Mouse (Mus musculus) liver, adult 2 months (tissue): Measurements from ENCODE around the gene Mrgpra2b.

Source experiments
- CTCF ChIP-seq: fragments of 200-500 bp; IDR thresholded peaks from 2 replicates; pipeline ENCODE4 v1.5.1; 2011; ENCODE audit warnings: low read depth, low read length, control low read depth
- POLR2A ChIP-seq: fragments of 200-500 bp; IDR thresholded peaks from 2 replicates; pipeline ENCODE4 v1.6.1; 2011; ENCODE audit warnings: low read length, control low read depth; ENCODE audit not compliant: insufficient read depth; ENCODE audit errors: extremely low read depth

- TF ChIP-seq POLR2A, result no peak
- TF ChIP-seq CTCF, result no peak
Measured at GRCm38 (mm10) chr7:47528762-47529161, at the start of gene Mrgpra2b.
